Mouse (Mus musculus): Measurements from ENCODE around the gene Il4ra.

DNA sequence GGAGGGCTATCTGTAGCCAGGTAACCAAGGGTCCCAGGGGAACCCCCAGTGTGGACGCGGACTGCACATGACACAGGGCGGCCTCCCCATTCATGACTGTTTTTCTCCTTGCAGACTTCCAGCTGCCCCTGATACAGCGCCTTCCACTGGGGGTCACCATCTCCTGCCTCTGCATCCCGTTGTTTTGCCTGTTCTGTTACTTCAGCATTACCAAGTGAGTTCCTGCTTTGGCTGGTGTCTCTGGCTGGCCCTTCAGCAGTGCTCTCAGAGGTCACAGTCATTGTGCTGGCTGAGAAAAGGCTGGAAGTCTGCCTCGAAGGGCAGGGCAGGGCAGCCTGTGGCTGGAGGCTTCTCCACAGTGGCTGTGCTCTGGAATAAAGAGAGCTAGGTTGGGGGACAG lies 20.8 kb downstream of the Il4ra start:
- TF ChIP-seq CTCF (IDR thresholded peaks at IDR 0.05; ENCODE audit: borderline replicate concordance, control insufficient read depth, extremely low read depth, insufficient read depth, low read length, poor library complexity), result no peak
- no peak for TF ChIP-seq POLR2A (IDR thresholded peaks at IDR 0.05; ENCODE audit: control insufficient read depth, extremely low read depth, insufficient read depth, low read length, poor library complexity)

All from thymus, adult 2 months (tissue).